Mouse (Mus musculus) thymus, postnatal 4 days (tissue): ENCODE measurements around the gene Lpp.

Source experiments
- DNase-seq: peaks from one replicate; pipeline ENCODE4 v3.0.0; 2021

Lpp gene

GRCm38 (mm10) chr16:24504838-24505605 is 111.7 kb downstream of the Lpp start:
- DNase-seq = peak; percentile 58

GRCm38 (mm10) chr16:24506237-24506636 is 112.9 kb downstream of the Lpp start:
- DNase-seq = no peak

- peak; percentile 52 for DNase-seq
Observed at GRCm38 (mm10) chr16:24506740-24507139, 113.4 kb downstream of the Lpp start.

GRCm38 (mm10) chr16:24507927-24508540 is 114.7 kb downstream of the Lpp start:
- no peak for DNase-seq

- DNase-seq = no peak
Observed at GRCm38 (mm10) chr16:24509100-24509812, 115.9 kb downstream of the Lpp start.

GRCm38 (mm10) chr16:24509813-24510166 is 116.5 kb downstream of the Lpp start:
- no peak for DNase-seq

GRCm38 (mm10) chr16:24513228-24513627 is 119.9 kb downstream of the Lpp start:
- no peak for DNase-seq

- DNase-seq = no peak
Observed at GRCm38 (mm10) chr16:24514802-24515727, 121.8 kb downstream of the Lpp start.

GRCm38 (mm10) chr16:24516993-24517392 is 123.7 kb downstream of the Lpp start:
- no peak for DNase-seq

- DNase-seq = no peak
Observed at GRCm38 (mm10) chr16:24517501-24518042, 124.3 kb downstream of the Lpp start.

- DNase-seq = peak; percentile 38
Observed at GRCm38 (mm10) chr16:24518785-24519184, 125.5 kb downstream of the Lpp start.

GRCm38 (mm10) chr16:24527219-24527618 is 133.9 kb downstream of the Lpp start:
- no peak for DNase-seq

- DNase-seq = no peak
Observed at GRCm38 (mm10) chr16:24531681-24532080, 138.4 kb downstream of the Lpp start.

- DNase-seq = no peak
Observed at GRCm38 (mm10) chr16:24535221-24535620, 141.9 kb downstream of the Lpp start.

GRCm38 (mm10) chr16:24536261-24536660 is 143.0 kb downstream of the Lpp start:
- DNase-seq = no peak

GRCm38 (mm10) chr16:24539003-24539402 is 145.7 kb downstream of the Lpp start:
- DNase-seq = no peak

- DNase-seq = no peak
Observed at GRCm38 (mm10) chr16:24542864-24543263, 149.6 kb downstream of the Lpp start.

GRCm38 (mm10) chr16:24545366-24545765 is 152.1 kb downstream of the Lpp start:
- no peak for DNase-seq

GRCm38 (mm10) chr16:24558458-24558857 is 165.2 kb downstream of the Lpp start:
- DNase-seq = no peak

GRCm38 (mm10) chr16:24559811-24560210 is 166.5 kb downstream of the Lpp start:
- no peak for DNase-seq

- DNase-seq = no peak
Observed at GRCm38 (mm10) chr16:24560998-24561397, 167.7 kb downstream of the Lpp start.

GRCm38 (mm10) chr16:24561602-24562001 is 168.3 kb downstream of the Lpp start:
- no peak for DNase-seq

GRCm38 (mm10) chr16:24565311-24565710 is 172.0 kb downstream of the Lpp start:
- DNase-seq = no peak
